Mouse (Mus musculus) spleen, postnatal 36 days (tissue): ENCODE data around the gene Gm10778.

ENCODE experiments used
- DNase-seq, 2 experiments: peaks; one replicate each; pipeline ENCODE4 v3.0.0; 2022; ENCODE audit warnings: low spot score in 2 of 2, mixed read lengths in 1 of 2

Gm10778 gene

GRCm38 (mm10) chr10:81648803-81649775 is at the start of gene Gm10778:
Gene Gm10778, plus strand, starts transcription at chr10:81649059.
- peak; percentile 81 to 86 for DNase-seq

GRCm38 (mm10) chr10:81599630-81600029 is 49.2 kb upstream of the Gm10778 start:
- DNase-seq, result no peak

- DNase-seq, result no peak
Observed at GRCm38 (mm10) chr10:81600096-81600495, 48.8 kb upstream of the Gm10778 start.

- peak; percentile 89 to 94 for DNase-seq
Observed at GRCm38 (mm10) chr10:81600738-81601203, 48.1 kb upstream of the Gm10778 start, which contains the start of gene Tle6. Gene Tle6, minus strand, starts transcription at chr10:81601073.

GRCm38 (mm10) chr10:81601396-81601905 is 47.4 kb upstream of the Gm10778 start:
- DNase-seq, result no peak

GRCm38 (mm10) chr10:81602741-81603151 is 46.1 kb upstream of the Gm10778 start:
- DNase-seq, result peak; percentile 25 to 58

- no peak for DNase-seq
Observed at GRCm38 (mm10) chr10:81604019-81604967, 44.6 kb upstream of the Gm10778 start.

- peak; percentile 75 to 83 for DNase-seq
Observed at GRCm38 (mm10) chr10:81604968-81605665, 43.7 kb upstream of the Gm10778 start.

GRCm38 (mm10) chr10:81605666-81605973 is 43.2 kb upstream of the Gm10778 start:
- no peak for DNase-seq

GRCm38 (mm10) chr10:81605974-81606751 is 42.7 kb upstream of the Gm10778 start, which contains the start of gene BC025920:
Gene BC025920, plus strand, starts transcription at chr10:81606270.
- DNase-seq, result peak; percentile 94 to 96

GRCm38 (mm10) chr10:81608308-81608707 is 40.6 kb upstream of the Gm10778 start:
- DNase-seq, result no peak

- DNase-seq, result no peak
Observed at GRCm38 (mm10) chr10:81612779-81613178, 36.1 kb upstream of the Gm10778 start.

GRCm38 (mm10) chr10:81615486-81615885 is 33.4 kb upstream of the Gm10778 start:
- no peak for DNase-seq

GRCm38 (mm10) chr10:81619976-81620375 is 28.9 kb upstream of the Gm10778 start:
- DNase-seq, result no peak

GRCm38 (mm10) chr10:81620786-81621185 is 28.1 kb upstream of the Gm10778 start:
- no peak for DNase-seq

- DNase-seq, result no peak
Observed at GRCm38 (mm10) chr10:81623441-81623840, 25.4 kb upstream of the Gm10778 start.

GRCm38 (mm10) chr10:81626101-81626993 is 22.5 kb upstream of the Gm10778 start:
- no peak for DNase-seq

- peak; percentile 92 to 93 for DNase-seq
Observed at GRCm38 (mm10) chr10:81626994-81627835, 21.6 kb upstream of the Gm10778 start, which contains the start of gene Sirt6. Gene Sirt6, minus strand, starts transcription at chr10:81627797.
